Mouse (Mus musculus): ENCODE results near the gene Akr1cl.

Akr1cl gene

GRCm38 (mm10) chr1:64986120-64986519 lies 46.4 kb downstream of the Akr1cl start:
- DNase-seq: peak; percentile 44 to 79

- no peak for DNase-seq
Observed at GRCm38 (mm10) chr1:64983247-64983646, 49.3 kb downstream of the Akr1cl start.

GRCm38 (mm10) chr1:64978321-64978799 lies 54.2 kb downstream of the Akr1cl start:
- no peak for DNase-seq

GRCm38 (mm10) chr1:64975346-64975745 lies 57.2 kb downstream of the Akr1cl start:
- no peak for DNase-seq

GRCm38 (mm10) chr1:64970685-64971084 lies 61.9 kb downstream of the Akr1cl start:
- peak; percentile 6 to 14 for DNase-seq
